Mouse (Mus musculus) thymus, adult 2 months (tissue): ENCODE results near the gene Ntn1. TPM values are rescaled to one million over a fixed set of nuclear protein-coding genes. Genes with fewer than 3 reads are reported as not detected.

Source experiments
- DNase-seq: peaks from one replicate; pipeline ENCODE4 v3.0.0; 2021
- H3K27ac ChIP-seq: fragments of 200-500 bp; 2 replicates; pipeline ENCODE4 v1.5.1; 2012; ENCODE audit warnings: low read length, control low read depth; ENCODE audit not compliant: control insufficient read depth, insufficient read depth
- H3K27me3 ChIP-seq: fragments of 200-500 bp; 2 replicates; pipeline ENCODE4 v1.6.1; 2012; ENCODE audit warnings: mild to moderate bottlenecking, low read length, moderate library complexity, mixed read lengths; ENCODE audit not compliant: control insufficient read depth, insufficient read depth
- H3K36me3 ChIP-seq: fragments of 200-500 bp; 2 replicates; pipeline ENCODE4 v1.6.1; 2012; ENCODE audit warnings: mild to moderate bottlenecking, low read length, moderate library complexity; ENCODE audit not compliant: control insufficient read depth, insufficient read depth
- H3K4me1 ChIP-seq: fragments of 200-500 bp; replicated peaks from 2 replicates; pipeline ENCODE4 v1.6.1; 2012; ENCODE audit warnings: low read length; ENCODE audit not compliant: control insufficient read depth, insufficient read depth
- H3K4me3 ChIP-seq: fragments of 200-500 bp; 2 replicates; pipeline ENCODE4 v1.5.1; 2012; ENCODE audit warnings: mild to moderate bottlenecking, low read length, control low read depth, moderate library complexity; ENCODE audit not compliant: control insufficient read depth, insufficient read depth
- CTCF ChIP-seq: fragments of 200-500 bp; IDR thresholded peaks from 2 replicates; pipeline ENCODE4 v1.5.1; 2012; ENCODE audit warnings: mild to moderate bottlenecking, control low read depth, low read length, moderate library complexity, borderline replicate concordance; ENCODE audit not compliant: control insufficient read depth, poor library complexity, insufficient read depth; ENCODE audit errors: extremely low read depth
- POLR2A ChIP-seq: fragments of 200-500 bp; IDR thresholded peaks from 2 replicates; pipeline ENCODE4 v1.6.1; 2012; ENCODE audit warnings: mild to moderate bottlenecking, low read length, control low read depth, moderate library complexity; ENCODE audit not compliant: control insufficient read depth, poor library complexity, insufficient read depth; ENCODE audit errors: extremely low read depth
- WGBS: fragments of 180-500 bp; shearing (Covaris S2); methylation state at CpG from one replicate; pipeline ENCODE4 v1.1.7; 2018; 5-methylcytosine and 5-hydroxymethylcytosine counted together
- polyA plus RNA-seq: library from polyadenylated mRNA; depleted of rRNA; stranded (reverse); fragments of >200 nt; gene quantifications from 2 replicates; pipeline ENCODE4 v1.2.3, GENCODE M21; 2012

The Ntn1 gene
- polyA plus RNA-seq, 1 experiment: 16.6 TPM

- H3K36me3 ChIP-seq: no peaks in the 10 kb centered on the region
- 3% methylated on average over 39 of the region's 47 CpGs for WGBS
- no peak; the same call in 1 of the 2 replicates for TF ChIP-seq POLR2A
- no peak for TF ChIP-seq CTCF
- peaks cover 26% of the 10 kb centered on the region; the same call in 1 of the 2 replicates for H3K27me3 ChIP-seq
- H3K27ac ChIP-seq: no peak overlapping the region
- peaks cover 13% of the 10 kb centered on the region for H3K4me1 ChIP-seq
- H3K4me3 ChIP-seq: peak overlapping the region; percentile 49
- no peak for DNase-seq
Observed at GRCm38 (mm10) chr11:68399548-68400020, 1.0 kb downstream of the Ntn1 start.

- no peak for DNase-seq
- no peak overlapping the region for H3K27ac ChIP-seq
- TF ChIP-seq CTCF (no peak; the same call in 1 of the 2 replicates), POLR2A (no peak; the same call in 1 of the 2 replicates)
- H3K4me1 ChIP-seq: peaks cover 13% of the 10 kb centered on the region
- no peaks in the 10 kb centered on the region for H3K36me3 ChIP-seq
- H3K27me3 ChIP-seq: peaks cover 26% of the 10 kb centered on the region; the same call in 1 of the 2 replicates
- 17% methylated on average over 24 of the region's 24 CpGs for WGBS
- H3K4me3 ChIP-seq: peak overlapping the region; percentile 49
Observed at GRCm38 (mm10) chr11:68398891-68399547, 1.6 kb downstream of the Ntn1 start.

GRCm38 (mm10) chr11:68395546-68395945, 5.1 kb downstream of the Ntn1 start:
- peaks cover 11% of the 10 kb centered on the region for H3K4me1 ChIP-seq
- peaks cover 33% of the 10 kb centered on the region; the same call in 1 of the 2 replicates for H3K27me3 ChIP-seq
- DNase-seq: no peak
- no peaks in the 10 kb centered on the region for H3K36me3 ChIP-seq
- 78% methylated on average over 5 of the region's 5 CpGs for whole genome bisulfite sequencing
- TF ChIP-seq CTCF (no peak), POLR2A (no peak)
- H3K27ac ChIP-seq: no peak overlapping the region
- H3K4me3 ChIP-seq: no peak overlapping the region

GRCm38 (mm10) chr11:68394749-68395148, 5.9 kb downstream of the Ntn1 start:
- H3K4me3 ChIP-seq: no peak overlapping the region
- no peaks in the 10 kb centered on the region for H3K36me3 ChIP-seq
- peaks cover 31% of the 10 kb centered on the region; the same call in 1 of the 2 replicates for H3K27me3 ChIP-seq
- 44% methylated on average over 4 of the region's 4 CpGs for WGBS
- no peak for DNase-seq
- no peak overlapping the region for H3K27ac ChIP-seq
- no peak for TF ChIP-seq CTCF
- TF ChIP-seq POLR2A: no peak
- peaks cover 8% of the 10 kb centered on the region for H3K4me1 ChIP-seq

- WGBS: 84% methylated on average over 2 of the region's 2 CpGs
- no peak for TF ChIP-seq CTCF
- TF ChIP-seq POLR2A: no peak
- peaks cover 29% of the 10 kb centered on the region; the same call in 1 of the 2 replicates for H3K27me3 ChIP-seq
Observed at GRCm38 (mm10) chr11:68393897-68394490, 6.6 kb downstream of the Ntn1 start.

GRCm38 (mm10) chr11:68390381-68391287, 10.0 kb downstream of the Ntn1 start:
- Histone ChIP-seq H3K36me3 (no peaks in the 10 kb centered on the region), H3K4me3 (no peak overlapping the region), H3K27me3 (peaks cover 30% of the 10 kb centered on the region), H3K4me1 (peaks cover 11% of the 10 kb centered on the region), H3K27ac (no peak overlapping the region)
- TF ChIP-seq POLR2A (no peak), CTCF (no peak)
- WGBS: 25% methylated on average over 19 of the region's 19 CpGs
- no peak for DNase-seq

More at GRCm38 (mm10) chr11:68393897-68394490, 6.6 kb downstream of the Ntn1 start:
- Histone ChIP-seq H3K4me3 (no peak overlapping the region), H3K4me1 (peaks cover under 1% of the 10 kb centered on the region; the same call in 1 of the 2 replicates), H3K36me3 (no peaks in the 10 kb centered on the region), H3K27ac (no peak overlapping the region)
- DNase-seq: no peak
